Mouse (Mus musculus): ENCODE data around the gene Cyp8b1. TPM values are rescaled to one million over a fixed set of nuclear protein-coding genes. Genes with fewer than 3 reads are reported as not detected.

The Cyp8b1 gene
- not detected for total RNA-seq (2023)

GRCm38 (mm10) chr9:121916102-121916501 is at the start of gene Cyp8b1:
Gene Cyp8b1, minus strand, starts transcription at chr9:121916305.

GRCm38 (mm10) chr9:121950418-121951113 is 34.5 kb upstream of the Cyp8b1 start, which contains the start of gene Fam198a:
Gene Fam198a, plus strand, starts transcription at chr9:121950988.

GRCm38 (mm10) chr9:121898245-121898644 is 17.9 kb downstream of the Cyp8b1 start, which contains the start of gene Ackr2:
Gene Ackr2, plus strand, starts transcription at chr9:121898355.

Other genes with a start within 250 kb of the Cyp8b1 start
- gene Sec22c, start 210.8 kb downstream of the Cyp8b1 start, total RNA-seq (2023) = 42.4 TPM
- 16.1 TPM for gene Ss18l2, start 206.0 kb downstream of the Cyp8b1 start, total RNA-seq (2023)
- 305 TPM for gene Nktr, start 197.1 kb downstream of the Cyp8b1 start, total RNA-seq (2023)
- gene Zfp651, start 157.0 kb downstream of the Cyp8b1 start, total RNA-seq (2023) = 0.73 TPM
- gene Klhl40, start 138.7 kb downstream of the Cyp8b1 start, total RNA-seq (2023) = not detected
- gene Hhatl, start 123.8 kb downstream of the Cyp8b1 start, total RNA-seq (2023) = not detected
- gene Ccdc13, start 76.8 kb downstream of the Cyp8b1 start, total RNA-seq (2023) = 0.85 TPM
- gene Higd1a, start 57.9 kb downstream of the Cyp8b1 start, total RNA-seq (2023) = 31.8 TPM
- gene Ackr2, start 17.9 kb downstream of the Cyp8b1 start, total RNA-seq (2023) = 2.1 TPM
- gene Fam198a, start 34.7 kb upstream of the Cyp8b1 start, total RNA-seq (2023) = not detected
- gene Pomgnt2, start 80.8 kb upstream of the Cyp8b1 start, total RNA-seq (2023) = 0.23 TPM
- gene Snrk, start 201.0 kb upstream of the Cyp8b1 start, total RNA-seq (2023) = 84.7 TPM